Mouse (Mus musculus) testis, adult 2 months (tissue): Measurements from ENCODE around the gene Mrps23. TPM values are rescaled to one million over a fixed set of nuclear protein-coding genes. Genes with fewer than 3 reads are reported as not detected.
A peak's percentile ranks its signal among the peaks of the same experiment; 100 is the strongest.

Experiments
- H3K27ac ChIP-seq: fragments of 200-500 bp; 2 replicates; pipeline ENCODE4 v1.5.1; 2012; ENCODE audit warnings: low read depth, low read length; ENCODE audit not compliant: control insufficient read depth, insufficient read depth
- H3K27me3 ChIP-seq: fragments of 200-500 bp; 2 replicates; pipeline ENCODE4 v1.6.1; 2012; ENCODE audit warnings: mild to moderate bottlenecking, low read length, moderate library complexity; ENCODE audit not compliant: control insufficient read depth, insufficient read depth
- H3K36me3 ChIP-seq: fragments of 200-500 bp; 2 replicates; pipeline ENCODE4 v1.6.1; 2012; ENCODE audit warnings: mild to moderate bottlenecking, low read length; ENCODE audit not compliant: control insufficient read depth, insufficient read depth
- H3K4me1 ChIP-seq: fragments of 200-500 bp; 2 replicates; pipeline ENCODE4 v1.6.1; 2012; ENCODE audit warnings: low read length; ENCODE audit not compliant: control insufficient read depth, insufficient read depth
- H3K4me3 ChIP-seq: fragments of 200-500 bp; 2 replicates; pipeline ENCODE4 v1.5.1; 2012; ENCODE audit warnings: low read depth, mild to moderate bottlenecking, low read length, moderate library complexity, mixed read lengths; ENCODE audit not compliant: control insufficient read depth
- CTCF ChIP-seq: fragments of 200-500 bp; IDR thresholded peaks from 2 replicates; pipeline ENCODE4 v1.5.1; 2012; ENCODE audit warnings: low read depth, mild to moderate bottlenecking, inconsistent platforms, low read length, moderate library complexity; ENCODE audit not compliant: control insufficient read depth, insufficient read depth, insufficient replicate concordance
- POLR2A ChIP-seq: fragments of 200-500 bp; IDR thresholded peaks from 2 replicates; pipeline ENCODE4 v1.6.1; 2012; ENCODE audit warnings: low read depth, mild to moderate bottlenecking, inconsistent platforms, low read length, moderate library complexity; ENCODE audit not compliant: control insufficient read depth
- polyA plus RNA-seq: library from polyadenylated mRNA; depleted of rRNA; stranded (reverse); fragments of >200 nt; gene quantifications from 2 replicates; pipeline ENCODE4 v1.2.3, GENCODE M21; 2012

Gene Mrps23
- polyA plus RNA-seq, 1 experiment, result 29.8 TPM

- Histone ChIP-seq H3K36me3 (no peaks in the 10 kb centered on the region), H3K27me3 (no peaks in the 10 kb centered on the region), H3K4me1 (no peaks in the 10 kb centered on the region; the same call in 1 of the 2 replicates), H3K4me3 (no peak overlapping the region), H3K27ac (peak overlapping the region; percentile 46)
- TF ChIP-seq POLR2A (no peak), CTCF (no peak)
These were observed 23.7 kb upstream of the Mrps23 start for GRCm38 (mm10) chr11:88180467-88180958.

DNA sequence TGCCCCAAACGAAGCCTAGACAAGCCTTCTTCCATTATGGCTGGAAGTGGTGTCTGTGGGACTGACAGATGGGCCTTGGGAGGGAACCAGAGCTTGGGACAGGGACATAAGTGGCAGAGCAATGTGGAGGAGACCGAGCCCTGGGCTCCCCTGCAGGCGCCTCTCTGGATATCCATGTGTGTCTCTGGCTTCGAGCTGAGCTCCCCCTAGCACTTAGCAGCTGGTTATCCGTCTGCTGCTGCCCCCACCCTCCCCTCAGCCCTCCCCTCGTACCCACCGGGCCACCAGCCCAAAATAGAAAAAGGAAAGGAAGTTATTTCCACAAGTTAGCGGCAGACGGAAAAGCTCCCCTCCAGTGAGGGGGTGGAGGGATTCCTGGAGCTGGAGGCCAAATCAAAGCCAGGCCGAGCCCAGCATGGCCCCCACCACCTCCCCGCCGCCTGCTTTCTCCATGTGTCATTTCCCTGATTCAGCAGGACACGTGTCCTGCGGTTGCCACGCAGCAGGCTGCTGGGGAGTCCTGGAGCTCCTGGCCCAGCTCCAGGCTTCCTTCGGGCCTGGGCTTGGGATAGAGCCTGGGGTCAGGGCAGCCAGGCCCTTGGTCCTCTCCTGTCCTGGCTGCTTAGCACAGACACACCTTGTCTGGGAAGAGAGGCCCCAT lies 23.1 kb upstream of the Mrps23 start:
- Histone ChIP-seq H3K27ac (peak overlapping the region; percentile 46), H3K36me3 (no peaks in the 10 kb centered on the region), H3K4me3 (no peak overlapping the region), H3K4me1 (no peaks in the 10 kb centered on the region; the same call in 1 of the 2 replicates), H3K27me3 (no peaks in the 10 kb centered on the region)
- TF ChIP-seq CTCF, result no peak
- no peak for TF ChIP-seq POLR2A

GRCm38 (mm10) chr11:88184632-88185180 lies 19.5 kb upstream of the Mrps23 start:
- H3K36me3 ChIP-seq, result no peaks in the 10 kb centered on the region
- H3K4me1 ChIP-seq, result peaks cover 12% of the 10 kb centered on the region
- TF ChIP-seq CTCF (no peak), POLR2A (no peak)
- no peaks in the 10 kb centered on the region for H3K27me3 ChIP-seq
- H3K27ac ChIP-seq, result no peak overlapping the region
- no peak overlapping the region for H3K4me3 ChIP-seq

- Histone ChIP-seq H3K27me3 (no peaks in the 10 kb centered on the region), H3K4me1 (peaks cover 12% of the 10 kb centered on the region), H3K4me3 (no peak overlapping the region)
These were observed 17.9 kb upstream of the Mrps23 start for GRCm38 (mm10) chr11:88186078-88186946.

DNA sequence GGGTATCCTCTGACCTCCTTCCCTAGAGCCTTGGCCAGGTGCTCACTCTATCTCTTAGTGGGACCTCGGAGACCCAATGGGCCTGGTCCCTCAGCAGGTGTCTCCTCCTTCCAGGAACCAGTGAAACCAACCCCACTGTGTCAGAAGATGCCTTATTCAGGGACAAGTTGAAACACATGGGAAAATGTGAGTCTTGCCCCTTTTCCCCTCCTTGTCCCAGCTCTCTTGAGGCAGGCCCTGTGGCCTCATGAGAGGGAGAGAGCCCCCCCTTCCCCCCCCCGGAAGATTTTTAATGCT lies 17.3 kb upstream of the Mrps23 start:
- no peak overlapping the region; the same call in 1 of the 2 replicates for H3K27ac ChIP-seq
- no peak for TF ChIP-seq CTCF
- TF ChIP-seq POLR2A, result no peak
- no peak overlapping the region for H3K4me3 ChIP-seq
- H3K27me3 ChIP-seq, result no peaks in the 10 kb centered on the region
- no peaks in the 10 kb centered on the region for H3K36me3 ChIP-seq
- peaks cover 12% of the 10 kb centered on the region for H3K4me1 ChIP-seq

More at GRCm38 (mm10) chr11:88186078-88186946, 17.9 kb upstream of the Mrps23 start:
- Histone ChIP-seq H3K27ac (peak overlapping the region; percentile 52; the same call in 1 of the 2 replicates), H3K36me3 (no peaks in the 10 kb centered on the region)
- TF ChIP-seq POLR2A, result no peak
- no peak for TF ChIP-seq CTCF

GRCm38 (mm10) chr11:88187417-88188133 lies 16.6 kb upstream of the Mrps23 start:
- H3K4me3 ChIP-seq, result peak overlapping the region; percentile 25
- H3K27ac ChIP-seq, result peak overlapping the region; percentile 41
- peaks cover 14% of the 10 kb centered on the region for H3K4me1 ChIP-seq
- H3K27me3 ChIP-seq, result no peaks in the 10 kb centered on the region
- H3K36me3 ChIP-seq, result no peaks in the 10 kb centered on the region
- no peak for TF ChIP-seq POLR2A
- peak; percentile 79; the same call in 1 of the 2 replicates for TF ChIP-seq CTCF
